Mouse (Mus musculus): ENCODE measurements at regions not wholly inside any gene's neighbourhood (a gene's known extent, or its start where the extent isn't known, plus 50 kb on each side); places are given as distances from the start of the nearest gene placed in this dataset.

DNA sequence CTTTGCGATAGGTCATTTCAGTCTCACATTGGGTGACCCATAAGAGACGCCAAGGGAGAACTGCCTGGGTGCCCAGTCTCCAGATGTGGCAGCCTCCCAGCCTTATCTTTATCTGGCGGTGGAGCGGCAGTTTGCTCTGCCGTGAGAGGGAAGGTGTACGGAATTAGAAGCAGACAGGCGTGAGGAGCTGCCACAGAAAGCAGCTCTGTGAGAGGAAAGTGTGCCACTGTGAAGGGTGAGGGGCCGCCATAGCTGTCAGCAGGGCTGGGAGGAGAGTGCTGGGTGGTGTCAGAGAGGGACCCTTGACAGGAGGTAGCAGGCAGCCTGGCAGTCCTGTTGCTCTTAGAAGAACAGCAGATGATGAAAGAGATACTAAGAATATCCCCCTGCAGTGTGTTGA, 375.0 kb downstream of the Cdh26 start:
- in situ Hi-C loops (cut with MseI, MboI), result no loop called here

DNA sequence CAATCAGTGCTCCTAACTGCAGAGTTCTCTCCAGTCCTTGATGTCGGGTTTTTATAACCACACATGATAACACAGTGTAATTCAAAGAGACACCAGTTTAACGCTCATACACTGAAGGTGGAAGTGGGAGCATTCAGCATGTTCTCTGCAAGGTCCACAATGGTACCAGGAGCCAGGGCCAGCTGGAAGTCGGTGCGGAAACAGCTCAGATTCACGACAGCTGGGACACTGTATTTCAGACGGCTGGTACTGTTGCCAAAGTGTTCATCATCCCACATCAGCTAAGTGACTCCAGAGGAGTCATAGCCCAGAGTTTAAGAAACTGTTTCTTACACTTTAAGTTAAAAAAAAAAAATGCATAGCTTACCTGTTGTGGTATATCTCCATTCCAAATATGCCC, 391.2 kb downstream of the Cdh26 start:
- in situ Hi-C loops (cut with MseI, MboI), result no loop called here

DNA sequence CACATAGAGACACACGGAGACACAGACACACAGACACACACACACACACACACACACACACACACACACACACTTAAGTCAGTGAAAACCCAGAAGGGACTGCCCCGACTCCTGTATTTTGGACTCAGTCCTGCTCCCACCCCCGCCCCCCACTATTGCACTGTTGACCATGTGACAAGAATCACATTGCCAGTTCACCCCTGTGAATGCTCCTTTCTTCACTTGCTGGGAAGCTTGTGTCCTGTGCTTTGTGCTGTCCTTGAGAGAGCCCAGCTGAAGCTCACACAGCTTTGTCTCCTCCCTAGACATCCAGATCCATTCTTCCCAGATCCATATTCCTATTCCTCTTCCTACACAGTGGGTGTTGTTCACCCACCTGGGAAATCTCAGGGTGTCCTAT, 400.0 kb downstream of the Cdh26 start:
- in situ Hi-C loops (cut with MseI, MboI), result no loop called here

DNA sequence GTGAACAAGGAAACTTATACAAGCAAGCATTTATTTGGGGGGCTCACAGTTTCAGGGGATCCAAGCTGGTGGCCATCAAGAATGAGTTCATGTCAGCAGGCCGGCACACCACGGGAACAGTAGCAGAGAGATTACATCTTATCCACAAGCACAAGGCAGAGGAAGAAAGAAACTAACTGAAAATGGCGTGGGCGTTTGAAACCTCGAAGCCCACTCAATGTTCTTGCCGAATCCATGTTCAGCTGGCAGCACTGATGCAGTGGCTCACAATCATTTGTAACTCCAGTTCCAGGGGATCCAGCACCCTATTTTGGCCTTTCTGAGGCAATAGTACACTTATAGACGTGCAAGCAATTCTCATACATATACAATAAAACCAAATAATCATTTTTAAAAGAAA, 404.7 kb downstream of the Cdh26 start:
- in situ Hi-C loops (cut with MseI, MboI), result no loop called here

DNA sequence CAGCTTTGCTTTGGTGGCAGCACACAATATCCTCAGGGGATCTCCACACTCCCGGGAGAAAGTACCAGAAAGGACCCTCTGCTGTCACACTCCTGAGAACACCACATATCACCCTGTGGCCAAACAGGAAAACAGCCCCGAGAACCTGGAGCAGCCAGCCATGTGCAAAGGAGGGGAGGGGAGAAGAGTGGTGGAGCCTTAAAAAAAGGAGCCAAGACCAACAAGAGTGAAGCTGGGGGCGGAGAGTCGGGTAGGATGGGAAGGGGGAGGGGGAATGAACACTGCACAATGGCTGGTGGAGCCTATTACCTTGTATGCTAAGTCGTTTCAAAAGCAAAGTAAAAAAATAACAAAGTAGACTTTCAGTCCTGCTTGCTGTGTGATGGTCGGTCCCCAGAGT, 408.2 kb downstream of the Cdh26 start:
- in situ Hi-C loops (cut with MseI, MboI), result no loop called here

DNA sequence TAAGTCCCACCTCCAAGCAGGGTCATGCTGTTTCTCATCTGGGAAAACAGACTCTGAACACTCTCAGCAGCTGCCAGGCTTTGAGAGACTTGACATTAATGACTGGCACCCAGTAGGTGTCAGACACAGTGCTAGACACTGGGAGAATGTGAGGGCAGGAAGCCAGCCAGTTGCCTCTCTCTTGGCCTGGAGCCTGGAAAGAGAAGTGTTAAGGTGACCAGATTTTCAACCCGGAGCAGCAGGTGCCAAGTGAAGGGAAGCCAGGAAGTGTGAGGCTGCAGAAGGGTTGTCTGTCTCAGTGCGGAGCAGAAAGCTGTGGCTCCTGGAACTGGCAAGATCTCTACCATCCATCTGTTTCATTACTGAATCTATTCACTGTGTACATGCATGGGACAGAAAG, 410.6 kb downstream of the Cdh26 start:
- in situ Hi-C loops (cut with MseI, MboI), result no loop called here

DNA sequence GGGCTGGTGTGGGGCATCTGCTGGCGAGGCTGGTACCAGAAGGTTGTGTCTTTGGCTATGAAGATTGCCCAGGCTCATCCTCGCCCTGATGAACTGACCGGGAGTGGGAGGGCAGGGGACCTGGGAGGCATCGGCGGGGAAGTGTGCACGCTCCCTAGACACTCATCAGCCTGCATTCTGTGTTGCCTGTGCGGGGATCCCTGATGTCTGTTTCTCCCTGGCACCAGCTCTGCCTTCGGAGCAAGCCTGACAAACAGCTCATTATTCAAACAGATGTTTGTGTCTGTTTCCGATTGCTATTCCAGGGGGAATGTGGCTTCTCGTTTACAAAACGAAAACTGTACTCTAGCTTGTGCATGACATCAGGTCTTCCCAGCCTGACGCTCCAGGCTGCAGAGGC, 412.3 kb downstream of the Cdh26 start:
- in situ Hi-C loops (cut with MseI, MboI), result no loop called here

DNA sequence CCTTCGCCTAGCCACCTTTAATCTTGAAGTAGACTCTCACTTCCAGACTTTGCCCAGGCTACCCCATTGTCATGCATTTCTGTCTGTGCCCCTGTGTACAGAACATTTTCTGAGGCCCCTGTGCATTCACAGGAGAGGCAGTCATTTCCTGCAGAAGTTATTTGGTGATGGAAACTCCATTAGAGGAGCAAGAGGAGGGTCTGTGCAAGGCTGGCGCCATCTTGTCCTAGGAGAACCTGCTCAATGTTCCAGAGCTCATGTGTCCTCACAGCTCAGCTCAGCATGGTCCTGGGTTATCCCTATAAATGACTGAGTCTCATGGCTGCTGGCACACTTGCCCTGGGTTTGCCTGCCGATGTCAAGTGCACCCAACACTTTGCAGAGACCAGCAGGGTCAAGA, 413.1 kb downstream of the Cdh26 start:
- in situ Hi-C loops (cut with MseI, MboI), result no loop called here

DNA sequence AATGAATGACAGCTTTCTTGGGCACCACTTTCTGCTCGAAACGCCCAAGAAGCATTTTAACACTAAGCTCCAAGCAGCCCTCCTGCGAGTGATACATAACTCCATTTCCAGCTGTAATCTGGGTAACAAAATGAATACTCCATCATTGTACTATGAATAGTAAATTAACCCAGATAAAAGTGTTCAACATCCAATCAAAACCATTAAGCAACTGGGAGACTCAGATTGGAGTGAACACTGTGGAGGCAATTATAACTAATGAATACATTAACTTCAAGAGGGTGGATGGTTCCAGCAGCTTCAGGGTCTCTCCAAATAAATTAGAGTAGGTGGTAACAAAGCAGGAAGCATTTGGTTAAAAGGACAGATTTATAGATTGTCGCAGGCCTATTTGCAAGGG, 414.2 kb downstream of the Cdh26 start:
- in situ Hi-C loops (cut with MseI, MboI), result no loop called here

DNA sequence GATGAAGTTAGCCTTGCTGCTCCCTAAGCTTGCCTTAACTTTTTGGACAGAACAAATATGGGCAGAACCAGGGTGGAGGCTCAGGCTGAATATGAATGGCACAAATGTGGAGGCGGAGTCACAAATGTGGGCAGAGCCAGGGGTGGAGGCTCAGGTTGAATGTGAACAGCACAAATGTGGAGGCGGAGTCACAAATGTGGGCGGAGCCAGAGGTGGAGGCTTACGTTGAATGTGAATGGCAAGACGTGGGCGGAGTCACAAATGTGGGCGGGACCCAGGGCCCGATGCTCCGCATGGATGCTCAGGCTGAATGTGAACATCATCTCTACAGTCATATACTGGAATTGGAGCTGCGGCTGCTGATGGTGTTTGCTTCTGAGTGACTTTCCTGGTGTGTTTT, 420.0 kb downstream of the Cdh26 start:
- in situ Hi-C loops (cut with MseI, MboI), result no loop called here

DNA sequence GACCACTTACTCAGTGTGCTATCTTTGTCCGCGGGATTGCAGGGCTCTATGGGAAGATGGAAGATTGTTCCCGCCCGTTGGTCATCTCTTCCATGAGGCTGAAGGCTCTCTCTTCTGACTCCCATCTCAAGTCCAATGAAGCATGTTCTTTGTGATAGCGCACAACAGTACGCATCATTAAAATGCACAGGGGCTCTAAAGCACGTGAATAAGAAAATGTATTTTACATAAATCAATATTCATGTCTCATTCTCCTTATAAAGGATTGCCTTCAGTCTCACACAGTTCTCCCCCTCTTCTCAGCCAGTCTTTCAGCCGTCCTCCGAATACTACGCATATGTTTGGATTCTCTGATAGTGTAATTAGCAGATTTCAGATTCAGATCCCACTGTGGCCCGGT, 420.4 kb downstream of the Cdh26 start:
- in situ Hi-C loops (cut with MseI, MboI), result no loop called here

DNA sequence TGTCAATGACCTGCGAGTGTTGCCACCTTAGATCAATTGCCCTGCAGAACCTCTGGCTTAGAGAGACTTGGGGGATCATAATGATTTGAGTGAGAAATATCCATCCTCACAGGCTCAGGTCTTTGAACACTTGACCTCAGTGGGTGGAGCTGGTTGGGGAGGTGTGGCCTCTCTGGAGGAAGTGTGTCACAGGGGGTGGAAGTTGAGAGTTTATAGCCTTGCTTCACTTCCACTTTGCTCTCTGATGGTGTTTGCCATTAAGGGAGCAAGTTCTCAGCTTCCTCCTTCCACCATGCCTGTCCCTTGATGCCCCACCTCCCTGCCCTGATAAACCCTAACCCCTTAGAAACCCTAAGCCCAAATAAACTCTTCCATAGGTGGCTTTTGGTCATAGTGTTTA, 423.7 kb downstream of the Cdh26 start:
- in situ Hi-C loops (cut with MseI, MboI), result no loop called here

DNA sequence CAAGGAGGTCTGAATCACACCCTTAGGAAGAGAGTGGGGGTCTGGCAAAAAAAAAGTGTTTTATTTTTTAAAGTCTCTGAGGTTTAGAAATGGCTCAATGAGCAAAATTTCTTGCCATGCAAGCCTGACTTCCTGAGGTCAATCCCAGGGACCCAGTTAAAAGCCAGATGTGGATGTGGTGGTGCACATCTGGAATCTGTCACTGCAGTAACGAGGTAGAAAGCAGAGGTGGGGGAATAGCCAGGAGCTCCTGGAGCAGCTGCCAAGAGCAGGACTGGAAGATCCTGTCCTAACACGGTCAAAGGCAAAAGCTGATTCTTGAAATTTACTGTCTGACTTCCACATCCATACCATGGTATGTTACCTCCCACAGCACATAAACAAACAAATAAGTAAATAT, 424.4 kb downstream of the Cdh26 start:
- in situ Hi-C loops (cut with MseI, MboI), result no loop called here

DNA sequence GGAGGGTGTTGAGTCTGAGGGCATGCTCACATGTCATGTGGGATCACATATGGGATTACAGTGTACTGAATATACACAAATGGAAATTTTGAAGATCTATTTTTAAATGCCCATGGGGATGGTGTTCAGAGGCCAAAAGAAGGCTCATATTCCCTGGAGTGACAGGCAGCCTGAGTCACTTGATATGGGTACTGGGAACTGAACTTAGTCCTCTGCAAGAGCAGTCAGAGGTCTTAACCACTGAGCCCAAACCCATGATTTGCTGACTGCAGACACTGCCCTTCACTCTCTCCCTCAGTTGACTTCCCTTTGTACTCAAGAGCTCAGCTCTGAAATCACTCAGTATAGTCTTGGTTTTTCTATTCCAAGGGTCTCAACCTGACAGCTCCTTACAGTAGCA, 432.3 kb downstream of the Cdh26 start:
- in situ Hi-C loops (cut with MseI, MboI), result no loop called here

DNA sequence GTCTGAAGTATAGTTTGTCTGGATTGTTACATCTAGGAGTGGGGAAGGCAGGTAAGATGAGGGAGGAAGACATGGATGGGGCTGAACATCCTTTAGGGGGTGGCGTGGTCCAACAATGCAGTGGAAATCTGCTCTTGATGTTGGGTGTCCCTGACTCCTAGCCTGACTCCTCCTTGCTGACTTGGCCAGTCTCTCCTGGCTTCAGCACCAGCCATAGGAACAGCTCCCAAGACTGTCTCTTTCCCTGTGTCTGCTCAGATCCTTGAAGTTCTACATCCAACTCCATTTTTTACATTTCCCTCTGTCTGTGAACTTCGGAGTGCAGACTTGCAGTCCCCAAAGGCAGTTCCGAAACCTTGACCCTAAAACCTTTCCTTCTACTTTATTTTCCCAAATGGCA, 436.8 kb downstream of the Cdh26 start:
- in situ Hi-C loops (cut with MseI, MboI), result no loop called here

DNA sequence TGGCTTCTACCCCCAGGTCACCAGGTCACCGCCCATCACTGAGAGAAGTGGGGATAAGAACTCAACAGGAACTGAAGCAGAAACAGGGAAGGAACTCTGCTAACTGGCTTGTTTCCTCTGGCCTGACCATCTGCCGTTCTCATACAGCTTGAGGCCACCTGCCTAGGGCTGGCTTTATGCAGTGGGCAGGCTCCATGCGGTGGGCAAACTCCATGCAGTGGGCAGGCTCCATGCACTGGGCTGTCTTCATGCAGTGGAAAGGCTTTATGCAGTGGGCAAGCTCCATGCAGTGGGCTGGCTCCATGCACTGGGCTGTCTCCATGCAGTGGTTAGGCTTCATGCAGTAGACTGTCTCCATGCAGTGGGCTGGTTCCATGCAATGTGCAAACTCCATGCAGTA, 438.8 kb downstream of the Cdh26 start:
- in situ Hi-C loops (cut with MseI, MboI), result no loop called here

DNA sequence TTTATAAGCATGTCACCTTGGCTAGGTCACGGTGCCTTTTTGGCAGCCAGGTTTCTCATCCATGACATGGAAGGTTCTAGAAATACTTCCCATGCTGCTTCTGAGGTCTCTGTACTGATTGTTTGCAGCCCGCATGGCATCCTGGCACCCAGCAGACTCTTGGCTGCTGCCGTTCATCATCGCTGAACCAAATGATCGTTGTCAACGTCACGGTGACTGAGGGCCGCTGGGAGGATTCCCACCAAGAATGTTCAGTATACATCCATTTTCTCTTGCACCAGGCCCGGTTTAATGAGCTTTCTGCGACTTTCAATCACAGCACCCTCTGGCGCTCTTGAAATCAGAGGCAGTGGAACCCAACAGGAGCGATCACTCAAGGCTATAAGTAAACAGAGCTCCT, 448.1 kb downstream of the Cdh26 start:
- in situ Hi-C loops (cut with MseI, MboI), result no loop called here

DNA sequence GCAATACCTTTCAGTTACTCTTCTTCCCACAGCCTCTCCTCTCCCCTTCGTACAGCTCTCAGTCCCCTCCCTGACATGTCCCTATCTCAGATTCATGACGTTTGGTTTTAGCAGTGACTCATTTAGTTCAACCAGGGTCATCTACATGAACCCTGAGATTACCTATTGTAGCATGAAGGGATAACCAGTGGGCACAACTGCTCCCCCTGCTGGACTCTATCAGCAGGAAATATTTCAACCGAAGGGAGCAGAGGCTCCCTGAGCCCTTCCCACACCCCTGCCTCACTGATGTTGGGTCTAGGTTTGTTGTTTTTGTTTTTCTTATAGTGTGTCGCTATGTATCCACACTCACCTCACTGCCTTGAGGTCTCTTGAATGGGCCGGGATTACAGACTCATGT, 455.4 kb downstream of the Cdh26 start:
- in situ Hi-C loops (cut with MseI, MboI), result no loop called here

DNA sequence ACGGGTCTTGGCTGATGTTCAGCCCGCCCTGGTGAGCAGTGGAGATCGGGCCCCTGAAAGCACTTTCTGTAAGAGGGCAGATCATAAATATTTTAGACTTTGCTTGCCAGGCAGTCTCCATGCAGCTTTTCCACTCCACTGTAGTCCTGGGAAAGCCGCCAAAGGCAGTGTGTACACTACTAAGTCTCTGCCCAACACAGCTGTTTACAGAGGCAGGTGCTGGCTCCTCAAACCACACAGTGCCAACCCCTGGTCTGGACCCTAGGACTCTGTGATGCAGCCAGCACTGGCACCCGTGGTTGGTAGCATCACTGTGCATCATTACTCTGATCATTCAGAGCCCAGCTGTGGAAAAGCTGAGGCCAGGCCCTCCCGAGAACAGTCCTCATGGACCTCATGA, 458.4 kb downstream of the Cdh26 start:
- in situ Hi-C loops (cut with MseI, MboI), result no loop called here

DNA sequence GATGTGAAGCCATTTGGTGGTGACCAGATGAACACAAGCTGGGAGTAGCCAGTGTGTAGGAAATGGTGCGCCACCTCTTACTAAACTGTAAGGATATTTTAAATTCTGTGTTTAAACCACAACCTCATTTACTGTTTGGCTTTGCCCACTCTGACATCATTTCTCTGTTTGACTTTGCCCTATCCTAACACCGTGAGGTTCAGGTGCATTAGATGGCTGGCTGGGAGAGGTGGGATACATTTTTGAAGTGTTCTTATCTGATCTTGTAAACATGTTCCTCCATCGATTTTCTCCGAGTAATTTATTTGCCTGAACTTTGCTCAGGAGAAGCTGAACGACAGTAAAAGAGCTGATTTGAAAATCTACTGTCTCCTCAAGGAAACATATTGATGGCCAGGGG, 472.1 kb downstream of the Cdh26 start:
- in situ Hi-C loops (cut with MseI, MboI), result no loop called here

DNA sequence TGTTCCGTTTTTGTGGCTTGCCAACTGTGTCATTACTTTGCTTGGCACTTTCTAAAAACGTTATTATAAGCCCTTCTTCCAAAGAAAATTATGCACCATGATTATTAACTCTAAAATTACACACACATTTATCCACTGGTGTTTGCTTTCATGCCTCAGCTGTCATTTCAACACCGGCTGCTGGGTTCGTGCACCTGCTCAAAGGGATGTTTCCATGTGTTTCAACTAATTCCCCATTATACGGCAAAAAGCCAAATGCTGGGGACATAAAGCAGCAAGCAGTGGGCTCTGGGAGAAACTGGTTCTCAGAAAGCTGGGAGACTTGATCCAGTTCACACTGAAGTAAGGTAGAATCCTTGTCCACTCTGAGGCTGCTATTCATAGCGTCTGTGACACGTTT, 479.0 kb downstream of the Cdh26 start:
- in situ Hi-C loops (cut with MseI, MboI), result no loop called here

DNA sequence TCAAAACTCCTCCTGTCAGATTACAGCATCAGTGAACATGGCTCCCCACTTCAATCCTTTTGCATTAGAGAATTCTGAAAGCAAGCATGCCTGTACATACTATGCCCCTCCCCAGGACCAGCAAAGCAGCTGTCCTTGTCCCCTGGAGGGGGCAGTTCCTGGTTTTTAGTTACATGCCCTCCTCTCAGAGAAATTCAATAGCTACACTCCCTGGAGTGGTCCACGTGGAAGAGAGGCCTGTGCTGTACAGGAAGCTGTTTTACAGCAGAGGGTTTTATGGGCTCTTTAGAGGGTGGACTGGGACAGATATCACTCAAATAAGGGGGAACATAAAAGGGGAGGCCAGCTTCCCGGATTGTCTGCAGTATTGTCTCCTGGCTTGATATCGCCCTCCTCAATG, 481.3 kb downstream of the Cdh26 start:
- in situ Hi-C loops (cut with MseI, MboI), result no loop called here

DNA sequence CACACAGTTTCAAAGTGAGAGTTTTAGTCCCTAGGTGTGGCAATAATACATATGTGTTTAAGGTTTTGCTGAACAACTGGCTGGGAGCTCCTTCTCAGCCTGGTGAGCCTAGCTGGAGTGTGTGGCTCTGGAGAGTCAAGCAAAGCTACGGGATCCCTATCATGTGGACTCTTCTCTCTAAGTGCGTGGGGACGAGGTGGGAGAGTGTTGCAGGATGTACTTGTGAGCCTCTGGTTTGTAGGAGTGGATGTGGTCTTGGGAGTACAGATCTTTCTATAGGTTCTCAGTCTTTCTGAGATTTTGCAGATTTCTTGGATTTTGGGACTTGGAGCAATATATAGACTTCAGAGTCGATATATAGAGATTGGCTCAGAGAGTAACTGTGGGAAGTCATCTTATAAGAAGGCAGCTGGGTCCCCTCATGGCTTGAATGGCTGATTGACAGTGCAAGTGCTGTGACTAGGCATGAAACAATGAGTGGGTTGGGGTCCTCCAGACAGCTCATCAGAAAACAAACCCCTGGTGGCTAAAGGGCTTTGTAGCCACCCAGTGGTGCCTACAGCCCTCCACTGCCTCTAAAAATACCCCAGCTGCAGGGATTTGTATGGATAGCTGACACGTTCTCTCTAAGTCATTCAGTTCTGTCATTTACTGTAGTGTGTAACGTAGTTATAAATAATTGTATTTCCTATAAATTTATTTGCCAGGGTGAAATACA, 486.1 kb downstream of the Cdh26 start:
- in situ Hi-C loops (cut with MseI, MboI), result no loop called here

DNA sequence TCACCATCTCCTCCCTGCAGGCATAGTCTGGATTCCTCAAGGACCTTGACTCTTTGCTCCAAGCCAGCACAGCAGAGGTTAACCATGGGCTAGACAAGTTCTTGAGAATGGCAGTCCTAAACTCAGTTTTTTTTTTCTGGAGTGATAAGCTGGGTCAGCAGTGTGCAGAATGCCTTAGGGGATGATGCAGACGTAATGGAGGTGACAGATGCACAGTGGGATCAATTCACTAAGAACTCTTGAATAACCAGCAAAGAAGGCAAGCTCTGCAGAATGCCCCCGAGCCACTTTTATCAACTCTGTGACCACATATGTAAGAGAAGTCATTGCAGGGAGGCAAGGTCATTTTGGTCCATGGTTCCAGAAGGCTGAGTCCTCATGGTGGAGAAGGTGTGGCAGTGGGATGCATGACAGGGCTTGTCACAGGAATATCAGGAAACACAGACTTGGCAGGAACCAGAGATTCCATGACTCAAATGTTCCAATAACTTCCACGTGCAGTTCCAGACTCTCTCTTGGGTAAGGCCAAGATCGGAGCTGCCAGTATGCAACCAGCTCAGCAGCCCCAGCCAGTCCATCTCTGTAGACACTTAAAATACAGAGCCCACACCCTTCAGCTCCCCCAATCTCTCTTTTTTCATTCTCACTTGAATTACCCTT, 494.3 kb downstream of the Cdh26 start:
- in situ Hi-C loops (cut with MseI, MboI), result no loop called here

Data from mouse trophoblast stem cell (cell line).